Mouse (Mus musculus): Measurements from ENCODE around the gene Sqstm1. TPM values are rescaled to one million over a fixed set of nuclear protein-coding genes. Genes with fewer than 3 reads are reported as not detected.
"Not testable (repeated sequence)": the region's sequence is repeated elsewhere in the genome, so short reads cannot be mapped to it uniquely, and the experiment has no call there.

Sqstm1 gene
- polyA plus RNA-seq, 1 experiment from 2014 or later: 182 TPM

DNA sequence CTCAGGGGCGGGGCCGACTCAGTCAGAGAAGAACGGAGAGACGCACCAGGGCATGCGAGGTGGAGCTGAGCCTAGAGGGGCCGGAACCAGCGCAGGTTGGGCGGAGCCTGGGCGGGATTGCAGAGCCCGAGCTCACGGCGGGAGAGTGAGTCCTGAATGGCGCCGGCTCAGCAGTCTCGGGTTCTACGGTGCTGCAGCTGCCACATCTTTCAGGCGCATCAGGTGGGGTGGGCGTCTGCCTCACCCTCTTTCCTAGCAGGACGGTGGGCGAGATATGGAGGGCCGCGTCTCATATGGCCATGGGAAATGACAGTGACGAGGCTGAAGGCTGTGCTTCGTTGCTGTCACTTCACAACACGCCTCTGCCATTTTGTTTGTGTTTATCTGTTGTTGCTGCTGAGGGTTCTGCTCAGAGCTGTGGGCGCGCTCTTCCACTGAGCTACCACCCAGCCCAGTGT is 35.9 kb downstream of the Sqstm1 start:
- Histone ChIP-seq H3K27ac (ENCODE audit: low read length) (peak overlapping the region; percentile 85), H3K9ac (ENCODE audit: low read depth, low read length) (peak overlapping the region; percentile 77), H3K36me3 (ENCODE audit: control insufficient read depth, insufficient read depth) (peaks cover 5% of the 10 kb centered on the region; the same call in 1 of the 2 replicates), H3K4me1 (ENCODE audit: control insufficient read depth, low read depth, low read length) (peaks cover 21% of the 10 kb centered on the region), H3K4me3 (ENCODE audit: low read depth, low read length) (peak overlapping the region; percentile 78), H3K9me3 (replicated peaks; ENCODE audit: control insufficient read depth, low read length) (no peaks in the 10 kb centered on the region), H3K27me3 (ENCODE audit: control insufficient read depth, insufficient read depth, low read depth, low read length) (no peaks in the 10 kb centered on the region), H3K4me2 (ENCODE audit: low read depth, low read length) (peak overlapping the region; percentile 86)
- WGBS (ENCODE audit: insufficient replicate concordance): under 1% methylated on average over 27 of the region's 27 CpGs
- ATAC-seq (ENCODE audit: low read depth): peak; percentile 98

DNA sequence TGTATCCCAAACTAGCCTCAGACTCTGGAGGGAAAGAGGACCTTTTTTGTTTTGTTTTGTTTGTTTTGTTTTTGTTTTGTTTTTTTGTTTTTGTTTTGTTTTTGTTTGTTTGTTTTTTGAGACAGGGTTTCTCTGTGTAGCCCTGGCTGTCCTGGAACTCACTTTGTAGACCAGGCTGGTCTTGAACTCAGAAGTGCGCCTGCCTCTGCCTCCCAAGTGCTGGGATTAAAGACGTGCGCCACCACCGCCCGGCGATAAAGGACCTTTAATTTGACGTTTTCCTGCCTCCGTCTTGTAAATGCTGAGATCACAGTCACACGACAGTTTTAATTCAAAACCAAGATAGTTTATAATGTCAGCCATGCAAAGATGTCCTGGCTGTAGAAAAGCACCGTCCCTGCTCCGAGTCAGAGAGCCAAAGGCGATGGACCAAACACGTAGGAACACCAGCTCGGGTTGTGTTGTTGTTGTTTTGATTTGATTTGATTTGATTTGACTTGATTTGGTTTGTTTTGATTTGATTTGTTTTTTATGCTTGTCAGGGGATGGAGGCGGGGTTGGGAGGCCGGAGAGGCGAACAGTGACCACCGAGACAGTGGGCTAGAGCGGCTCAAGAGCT is 36.4 kb downstream of the Sqstm1 start, which contains the start of gene Mrnip:
Gene Mrnip, plus strand, starts transcription at position 334 of the 619 bp plus-strand sequence.
- 5% methylated on average over 19 of the region's 19 CpGs for WGBS (ENCODE audit: insufficient replicate concordance)
- ATAC-seq (ENCODE audit: low read depth): not testable (repeated sequence)

DNA sequence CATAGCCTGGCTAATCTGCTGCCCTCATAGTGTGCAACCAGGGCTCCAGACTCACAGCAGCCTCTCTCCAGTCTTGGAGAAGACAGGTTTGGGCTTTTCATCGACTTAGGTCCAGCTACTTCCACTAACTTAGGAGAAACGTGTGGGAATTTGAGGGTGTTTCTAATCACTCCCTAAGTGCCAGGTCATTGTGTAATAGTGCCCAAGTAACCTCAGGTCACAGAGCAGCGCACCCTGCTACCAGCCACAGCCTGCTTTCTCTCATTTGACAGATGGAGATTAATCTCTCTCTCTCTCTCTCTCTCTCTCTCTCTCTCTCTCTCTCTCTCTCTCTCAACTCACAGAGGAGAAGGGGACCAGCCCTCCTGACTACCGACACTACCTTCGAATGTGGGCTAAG is 42.3 kb downstream of the Sqstm1 start:
- Histone ChIP-seq H3K4me3 (ENCODE audit: low read depth, low read length) (no peak overlapping the region), H3K4me2 (ENCODE audit: low read depth, low read length) (no peak overlapping the region), H3K27me3 (ENCODE audit: control insufficient read depth, insufficient read depth, low read depth, low read length) (no peaks in the 10 kb centered on the region), H3K9me3 (replicated peaks; ENCODE audit: control insufficient read depth, low read length) (no peaks in the 10 kb centered on the region), H3K27ac (ENCODE audit: low read length) (no peak overlapping the region), H3K36me3 (ENCODE audit: control insufficient read depth, insufficient read depth) (peaks cover 12% of the 10 kb centered on the region), H3K9ac (ENCODE audit: low read depth, low read length) (no peak overlapping the region), H3K4me1 (ENCODE audit: control insufficient read depth, low read depth, low read length) (no peaks in the 10 kb centered on the region)
- 70% methylated on average over 5 of the region's 5 CpGs for WGBS (ENCODE audit: insufficient replicate concordance)
- ATAC-seq (ENCODE audit: low read depth): no peak

More for the DNA sequence above, 36.4 kb downstream of the Sqstm1 start, which contains the start of gene Mrnip:
- not testable (repeated sequence) for H3K36me3 ChIP-seq (ENCODE audit: control insufficient read depth, insufficient read depth); H3K9me3 ChIP-seq (replicated peaks; ENCODE audit: control insufficient read depth, low read length); H3K27me3 ChIP-seq (ENCODE audit: control insufficient read depth, insufficient read depth, low read depth, low read length)
- Histone ChIP-seq H3K4me2 (ENCODE audit: low read depth, low read length) (peak within 1 kb of the TSS; percentile 86), H3K4me3 (ENCODE audit: low read depth, low read length) (peak within 1 kb of the TSS; percentile 78), H3K9ac (ENCODE audit: low read depth, low read length) (peak within 1 kb of the TSS; percentile 77), H3K4me1 (ENCODE audit: control insufficient read depth, low read depth, low read length) (peaks cover 20% of the 10 kb centered on the region), H3K27ac (ENCODE audit: low read length) (peak within 1 kb of the TSS; percentile 85)

DNA sequence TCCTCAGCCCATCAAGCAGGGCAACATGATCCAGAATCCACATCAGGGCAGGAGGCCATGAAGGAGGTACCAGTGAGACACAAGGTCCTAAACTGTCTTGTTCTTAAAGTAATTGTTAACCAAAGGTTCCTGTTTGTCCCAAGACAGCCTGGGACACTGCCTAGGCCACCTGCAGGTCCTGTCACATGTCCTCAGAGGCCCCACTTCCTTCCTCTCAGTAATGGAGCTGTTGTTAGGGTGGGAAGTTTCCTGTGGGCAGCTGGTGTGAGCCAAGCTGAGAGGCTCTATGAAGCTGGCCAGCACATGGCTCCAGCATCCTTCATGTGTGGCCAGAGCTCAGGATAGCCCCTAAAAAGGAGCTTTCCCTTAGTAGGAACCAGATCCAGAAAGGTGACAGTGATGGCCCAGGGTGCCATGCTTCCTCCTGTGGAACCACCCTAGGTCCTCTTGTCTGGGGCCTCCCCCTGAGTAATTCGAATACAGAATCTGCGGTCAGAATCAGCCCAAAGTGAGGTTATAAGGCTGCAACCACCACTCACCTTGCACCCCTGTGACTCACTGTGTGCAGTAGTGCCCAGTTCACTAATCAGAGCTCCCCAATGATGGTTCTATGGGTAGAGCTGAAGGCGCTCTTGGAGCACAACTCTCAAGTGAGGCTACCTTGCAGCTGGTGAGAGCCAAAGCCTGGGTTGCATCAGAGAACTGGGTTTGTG is 48.1 kb downstream of the Sqstm1 start:
- H3K4me1 ChIP-seq (ENCODE audit: control insufficient read depth, low read depth, low read length): peaks cover 8% of the 10 kb centered on the region
- no peak overlapping the region for H3K4me3 ChIP-seq (ENCODE audit: low read depth, low read length)
- no peaks in the 10 kb centered on the region for H3K9me3 ChIP-seq (replicated peaks; ENCODE audit: control insufficient read depth, low read length)
- H3K9ac ChIP-seq (ENCODE audit: low read depth, low read length): no peak overlapping the region
- no peak overlapping the region for H3K4me2 ChIP-seq (ENCODE audit: low read depth, low read length)
- H3K27ac ChIP-seq (ENCODE audit: low read length): no peak overlapping the region
- no peaks in the 10 kb centered on the region for H3K27me3 ChIP-seq (ENCODE audit: control insufficient read depth, insufficient read depth, low read depth, low read length)
- peaks cover 4% of the 10 kb centered on the region for H3K36me3 ChIP-seq (ENCODE audit: control insufficient read depth, insufficient read depth)
- peak; percentile 28; the same call in 1 of the 2 replicates for ATAC-seq (ENCODE audit: low read depth)
- WGBS (ENCODE audit: insufficient replicate concordance): 66% methylated on average over 3 of the region's 3 CpGs

DNA sequence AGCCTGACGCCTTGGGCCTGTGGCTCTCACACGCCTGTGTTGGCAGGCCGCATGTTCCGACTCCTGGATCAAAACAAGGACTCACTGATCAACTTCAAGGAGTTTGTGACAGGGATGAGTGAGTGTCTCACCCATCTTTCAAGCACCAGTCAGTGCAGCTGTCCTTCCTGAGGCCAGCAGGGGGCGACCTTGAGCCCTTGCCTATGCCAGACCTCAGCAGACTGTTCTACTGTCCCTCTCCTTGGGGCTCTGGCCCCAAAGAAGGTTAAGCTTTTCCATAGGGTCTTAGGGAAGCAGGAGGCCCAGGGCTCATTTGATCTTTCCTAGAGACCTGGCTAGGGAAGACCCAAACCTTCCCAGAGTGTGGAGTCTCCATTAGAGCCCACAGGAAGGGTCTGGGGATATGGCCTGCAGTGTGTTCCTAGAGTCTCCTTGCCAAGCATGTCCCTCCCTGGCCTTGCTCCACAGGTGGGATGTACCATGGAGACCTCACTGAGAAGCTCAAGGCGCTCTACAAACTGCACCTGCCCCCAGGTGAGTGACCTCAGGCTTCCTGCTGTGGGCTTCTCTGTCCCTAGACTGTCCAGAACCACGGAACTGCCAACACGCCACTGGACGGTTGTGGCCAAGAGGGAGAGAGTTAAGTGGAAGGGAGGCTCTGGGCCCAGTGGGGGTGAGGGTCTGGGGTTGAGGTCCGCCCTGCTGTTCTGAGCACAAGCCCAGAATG is 48.9 kb downstream of the Sqstm1 start:
- H3K9ac ChIP-seq (ENCODE audit: low read depth, low read length): no peak overlapping the region
- H3K4me2 ChIP-seq (ENCODE audit: low read depth, low read length): no peak overlapping the region
- no peak overlapping the region for H3K27ac ChIP-seq (ENCODE audit: low read length)
- H3K27me3 ChIP-seq (ENCODE audit: control insufficient read depth, insufficient read depth, low read depth, low read length): no peaks in the 10 kb centered on the region
- 49% methylated on average over 10 of the region's 10 CpGs for WGBS (ENCODE audit: insufficient replicate concordance)
- peaks cover 9% of the 10 kb centered on the region for H3K36me3 ChIP-seq (ENCODE audit: control insufficient read depth, insufficient read depth)
- peaks cover 8% of the 10 kb centered on the region for H3K4me1 ChIP-seq (ENCODE audit: control insufficient read depth, low read depth, low read length)
- peak; percentile 37; the same call in 1 of the 2 replicates for ATAC-seq (ENCODE audit: low read depth)
- no peak overlapping the region for H3K4me3 ChIP-seq (ENCODE audit: low read depth, low read length)
- no peaks in the 10 kb centered on the region for H3K9me3 ChIP-seq (replicated peaks; ENCODE audit: control insufficient read depth, low read length)

- Histone ChIP-seq H3K36me3 (ENCODE audit: control insufficient read depth, insufficient read depth) (peaks cover 17% of the 10 kb centered on the region), H3K4me2 (ENCODE audit: low read depth, low read length) (no peak overlapping the region), H3K27me3 (ENCODE audit: control insufficient read depth, insufficient read depth, low read depth, low read length) (no peaks in the 10 kb centered on the region), H3K4me1 (ENCODE audit: control insufficient read depth, low read depth, low read length) (peaks cover 8% of the 10 kb centered on the region), H3K9me3 (replicated peaks; ENCODE audit: control insufficient read depth, low read length) (no peaks in the 10 kb centered on the region), H3K4me3 (ENCODE audit: low read depth, low read length) (no peak overlapping the region), H3K27ac (ENCODE audit: low read length) (no peak overlapping the region), H3K9ac (ENCODE audit: low read depth, low read length) (no peak overlapping the region)
- ATAC-seq (ENCODE audit: low read depth): no peak
- WGBS (ENCODE audit: insufficient replicate concordance): 65% methylated on average over 4 of the region's 4 CpGs
Observed at GRCm38 (mm10) chr11:50159347-50159746, 51.3 kb downstream of the Sqstm1 start.

DNA sequence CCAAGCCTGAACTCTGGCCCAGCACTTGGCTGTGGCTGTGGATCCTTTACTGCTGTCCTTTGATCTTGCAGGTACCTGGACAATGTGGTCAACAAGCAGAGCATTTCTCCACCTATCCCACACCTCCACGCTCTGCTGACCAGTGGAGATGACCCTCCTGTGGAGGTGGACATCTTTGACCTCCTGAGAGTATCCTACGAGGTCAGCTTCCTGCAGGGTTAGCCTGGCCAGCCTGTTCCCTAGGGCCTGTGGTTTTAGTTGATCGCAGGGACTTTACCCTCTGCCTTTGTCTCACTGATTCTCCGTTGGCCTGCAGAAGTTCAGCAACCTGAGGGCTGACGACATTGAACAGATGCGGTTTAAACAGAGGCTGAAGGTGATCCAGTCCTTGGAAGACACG is 52.3 kb downstream of the Sqstm1 start:
- H3K9me3 ChIP-seq (replicated peaks; ENCODE audit: control insufficient read depth, low read length): no peaks in the 10 kb centered on the region
- 64% methylated on average over 7 of the region's 7 CpGs for WGBS (ENCODE audit: insufficient replicate concordance)
- peak; percentile 24 for ATAC-seq (ENCODE audit: low read depth)

GRCm38 (mm10) chr11:50156725-50157258 is 53.8 kb downstream of the Sqstm1 start:
- peaks cover 14% of the 10 kb centered on the region for H3K36me3 ChIP-seq (ENCODE audit: control insufficient read depth, insufficient read depth)
- no peaks in the 10 kb centered on the region for H3K9me3 ChIP-seq (replicated peaks; ENCODE audit: control insufficient read depth, low read length)
- H3K4me1 ChIP-seq (ENCODE audit: control insufficient read depth, low read depth, low read length): peaks cover 8% of the 10 kb centered on the region; the same call in 1 of the 2 replicates
- H3K27ac ChIP-seq (ENCODE audit: low read length): no peak overlapping the region
- no peak overlapping the region for H3K4me3 ChIP-seq (ENCODE audit: low read depth, low read length)
- H3K27me3 ChIP-seq (ENCODE audit: control insufficient read depth, insufficient read depth, low read depth, low read length): no peaks in the 10 kb centered on the region
- H3K4me2 ChIP-seq (ENCODE audit: low read depth, low read length): no peak overlapping the region
- no peak overlapping the region for H3K9ac ChIP-seq (ENCODE audit: low read depth, low read length)
- 81% methylated on average over 16 of the region's 16 CpGs for WGBS (ENCODE audit: insufficient replicate concordance)
- ATAC-seq (ENCODE audit: low read depth): no peak

More for the DNA sequence above, 52.3 kb downstream of the Sqstm1 start:
- Histone ChIP-seq H3K27me3 (ENCODE audit: control insufficient read depth, insufficient read depth, low read depth, low read length) (no peaks in the 10 kb centered on the region), H3K4me1 (ENCODE audit: control insufficient read depth, low read depth, low read length) (peaks cover 8% of the 10 kb centered on the region), H3K36me3 (ENCODE audit: control insufficient read depth, insufficient read depth) (peaks cover 14% of the 10 kb centered on the region), H3K4me3 (ENCODE audit: low read depth, low read length) (no peak overlapping the region), H3K4me2 (ENCODE audit: low read depth, low read length) (no peak overlapping the region), H3K27ac (ENCODE audit: low read length) (no peak overlapping the region), H3K9ac (ENCODE audit: low read depth, low read length) (no peak overlapping the region)

All from liver, embryonic 16.5 days (tissue).